Mouse (Mus musculus) right cerebral cortex, adult 2 months (tissue): ENCODE data around the gene Pld4.
A peak's percentile ranks its signal among the peaks of the same experiment; 100 is the strongest.

Experiments used
- DNase-seq, 2 experiments: peaks; one replicate each; pipeline ENCODE4 v3.0.0; 2021 to 2022; ENCODE audit warnings: low spot score in 2 of 2

Gene Pld4

DNA sequence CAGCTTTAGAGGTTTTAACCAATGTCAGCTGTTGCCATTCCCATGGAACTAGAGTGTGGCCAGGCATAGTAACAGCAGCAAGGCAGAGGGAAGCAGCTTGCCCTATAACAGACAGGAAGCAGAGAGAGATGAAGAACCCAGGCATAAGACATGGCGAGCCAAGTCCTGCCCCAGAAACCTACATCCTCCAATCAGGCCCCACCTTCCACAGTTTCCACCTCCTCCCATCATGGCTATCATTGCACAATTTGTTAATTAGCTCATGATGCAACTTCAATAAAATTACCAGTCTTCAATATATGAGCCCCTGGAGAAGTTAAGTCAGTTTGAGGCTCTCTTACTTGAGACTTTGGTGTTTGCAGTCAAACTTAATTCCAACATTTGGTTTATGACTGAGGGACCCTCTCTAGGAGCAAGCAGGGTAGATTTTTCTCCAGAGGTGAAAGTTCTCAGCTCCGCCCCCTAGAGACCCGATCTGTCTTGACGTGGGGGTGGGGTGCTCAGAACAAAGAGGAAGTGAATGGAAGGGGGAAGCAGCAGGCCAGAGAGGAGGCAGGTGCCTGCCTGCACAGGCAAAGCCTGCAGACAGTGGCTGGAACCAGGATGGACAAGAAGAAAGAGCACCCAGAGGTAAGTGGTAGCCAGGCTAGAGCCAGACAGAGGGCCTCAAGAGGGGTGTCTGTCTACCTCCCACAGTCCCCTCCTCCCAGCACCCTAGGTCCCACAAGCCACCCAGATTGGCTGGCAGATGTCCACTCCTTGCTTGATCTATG is at the start of gene Pld4:
Gene Pld4, plus strand, starts transcription at position 502 of the 773 bp plus-strand sequence.
- DNase-seq, result no peak

DNA sequence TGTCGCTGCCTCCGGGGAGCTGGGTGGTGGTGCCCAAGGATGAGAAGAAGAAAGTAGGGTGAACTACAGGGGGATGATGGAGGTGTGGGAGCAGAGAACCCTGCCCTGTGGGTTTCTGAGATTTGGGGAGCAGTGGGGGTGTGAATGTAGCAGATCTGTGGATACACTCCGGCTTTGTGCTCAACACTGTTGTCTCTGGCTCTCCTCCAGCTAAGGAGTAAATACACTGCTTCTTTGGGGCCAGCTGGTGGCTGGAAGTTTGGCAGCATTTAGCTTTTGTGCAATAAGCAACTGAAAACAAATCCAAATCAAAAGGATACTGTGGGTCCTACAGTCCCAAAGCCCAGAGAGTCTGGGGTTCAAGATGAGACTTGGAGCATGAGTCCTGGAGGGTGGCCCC is 46.5 kb upstream of the Pld4 start:
- DNase-seq, result peak in 1 of 2 experiments; percentile 26

DNA sequence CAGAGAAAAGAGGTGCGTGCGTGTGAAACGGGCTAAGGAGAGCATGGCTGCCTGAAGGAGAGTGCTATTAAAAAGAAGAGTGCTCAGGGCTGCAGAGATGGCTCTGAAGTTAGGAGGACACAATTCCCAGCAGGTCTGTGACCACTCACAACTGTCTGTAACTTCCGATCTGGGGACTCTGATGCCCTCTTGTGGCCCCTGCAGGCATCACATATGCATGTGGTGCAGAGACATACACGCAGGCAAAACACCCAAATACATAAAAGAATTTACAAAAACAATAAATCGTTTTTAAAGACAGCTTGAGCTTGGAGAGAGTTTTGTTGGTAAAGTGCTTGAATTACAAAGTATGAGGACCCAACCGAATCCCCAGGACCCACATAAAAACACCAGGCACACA is 43.3 kb upstream of the Pld4 start:
- DNase-seq, result peak; percentile 51 to 63

DNA sequence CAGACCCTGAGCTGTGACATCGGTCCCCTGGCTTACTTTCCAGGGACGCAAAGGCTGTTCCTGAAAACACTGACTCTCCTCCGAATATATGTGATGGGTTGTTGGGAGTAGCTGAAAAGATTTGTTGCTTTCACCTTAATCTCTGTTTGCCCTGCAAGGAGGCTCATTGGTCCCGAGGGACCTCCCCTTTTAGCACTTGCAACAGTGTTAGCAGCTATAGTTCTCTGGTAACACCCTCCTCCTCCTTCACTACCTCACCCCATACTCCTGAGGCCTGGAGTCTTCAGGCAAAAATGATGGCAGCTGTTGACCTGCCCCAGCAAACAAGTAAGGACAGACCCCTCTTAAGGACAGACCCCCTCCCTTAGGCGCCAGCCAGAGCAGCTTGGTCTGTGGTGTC is 41.5 kb upstream of the Pld4 start:
- DNase-seq, result no peak

DNA sequence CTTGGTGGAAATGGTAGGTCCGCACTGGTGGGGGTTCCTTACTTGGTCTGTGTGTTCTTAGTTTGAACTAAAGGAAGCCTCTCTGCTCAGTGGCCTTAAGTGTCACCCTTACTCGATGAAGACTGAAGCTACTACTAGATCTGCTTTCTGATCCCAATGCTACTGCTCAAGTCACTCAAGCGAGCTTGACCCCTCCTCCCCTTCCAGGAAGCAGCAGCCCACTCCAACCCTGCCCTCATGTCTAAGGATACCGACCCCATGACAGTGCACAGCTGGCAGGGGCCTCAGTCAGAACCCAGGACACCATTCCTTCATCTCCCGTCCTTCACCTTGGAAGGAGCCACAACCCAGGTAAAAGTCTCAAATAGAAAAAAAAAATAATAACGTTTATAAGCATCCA is 40.2 kb upstream of the Pld4 start, which contains the start of gene Cep170b:
Gene Cep170b, plus strand, starts transcription at position 240 of the 400 bp plus-strand sequence.
- no peak for DNase-seq

DNA sequence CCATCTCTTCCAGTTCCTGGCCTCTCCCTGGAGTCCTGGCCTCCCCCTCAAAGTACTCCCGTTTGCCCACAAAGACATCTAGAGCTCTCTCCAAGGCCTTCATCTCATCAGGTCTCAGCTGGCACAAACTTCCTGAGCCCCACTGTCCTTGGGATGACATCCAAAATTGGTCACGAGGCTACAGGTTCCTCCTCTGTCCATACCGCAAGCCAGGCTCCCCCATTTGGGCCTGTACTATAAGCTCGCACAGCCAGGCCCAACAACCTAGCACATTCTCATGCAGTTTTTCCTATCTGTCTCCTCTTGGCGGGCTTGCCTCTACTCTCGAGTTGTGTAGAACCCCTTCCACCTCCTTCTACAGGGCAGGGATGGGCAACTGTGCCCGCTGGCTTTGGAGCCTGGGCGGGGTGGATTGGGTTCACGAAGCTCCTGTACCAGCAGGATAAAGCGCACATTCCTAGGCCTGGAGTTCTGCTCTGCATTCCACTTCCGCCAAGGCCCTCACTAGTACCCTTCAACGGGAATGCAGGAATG is 39.5 kb upstream of the Pld4 start:
- DNase-seq, result no peak

DNA sequence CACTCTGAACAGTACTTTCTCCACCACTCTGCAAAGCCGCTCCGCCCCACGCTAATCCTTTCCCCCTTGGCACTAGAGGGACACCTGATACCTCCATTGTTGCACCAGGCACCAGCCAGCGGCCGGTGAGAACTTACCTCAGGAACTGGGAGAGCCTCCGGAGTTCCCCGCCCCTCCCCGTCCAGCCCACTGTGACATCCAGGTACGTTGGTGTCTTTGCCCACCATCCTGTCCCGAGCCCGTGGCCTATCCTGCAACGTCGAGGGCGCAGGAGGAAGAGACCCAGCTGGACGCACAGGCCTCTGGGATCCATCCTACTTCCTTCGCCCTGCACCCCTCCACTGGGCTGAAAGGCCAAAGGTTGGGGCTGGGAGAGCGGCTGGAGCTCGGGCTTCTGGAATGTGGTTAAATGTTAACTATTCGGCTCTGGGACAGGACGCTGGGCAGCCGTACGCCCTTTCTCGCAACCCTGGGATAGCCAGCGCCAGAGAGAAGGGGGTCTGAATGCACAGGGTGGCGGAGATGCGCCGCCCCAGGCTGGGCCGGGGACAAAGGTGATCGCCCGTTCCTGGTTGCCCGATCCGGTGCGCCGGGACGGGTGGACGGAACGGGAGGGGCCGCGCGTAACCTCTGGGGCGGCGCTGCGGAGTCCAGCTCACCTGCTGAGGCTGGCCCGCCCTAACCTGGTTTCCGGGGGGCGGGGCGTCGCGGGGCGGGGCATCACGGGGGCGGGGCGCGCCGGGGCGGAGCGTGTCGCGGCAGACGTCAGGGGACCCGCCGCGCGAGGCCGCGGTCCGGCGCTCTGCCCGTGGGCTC is 38.8 kb upstream of the Pld4 start:
- DNase-seq, result no peak

DNA sequence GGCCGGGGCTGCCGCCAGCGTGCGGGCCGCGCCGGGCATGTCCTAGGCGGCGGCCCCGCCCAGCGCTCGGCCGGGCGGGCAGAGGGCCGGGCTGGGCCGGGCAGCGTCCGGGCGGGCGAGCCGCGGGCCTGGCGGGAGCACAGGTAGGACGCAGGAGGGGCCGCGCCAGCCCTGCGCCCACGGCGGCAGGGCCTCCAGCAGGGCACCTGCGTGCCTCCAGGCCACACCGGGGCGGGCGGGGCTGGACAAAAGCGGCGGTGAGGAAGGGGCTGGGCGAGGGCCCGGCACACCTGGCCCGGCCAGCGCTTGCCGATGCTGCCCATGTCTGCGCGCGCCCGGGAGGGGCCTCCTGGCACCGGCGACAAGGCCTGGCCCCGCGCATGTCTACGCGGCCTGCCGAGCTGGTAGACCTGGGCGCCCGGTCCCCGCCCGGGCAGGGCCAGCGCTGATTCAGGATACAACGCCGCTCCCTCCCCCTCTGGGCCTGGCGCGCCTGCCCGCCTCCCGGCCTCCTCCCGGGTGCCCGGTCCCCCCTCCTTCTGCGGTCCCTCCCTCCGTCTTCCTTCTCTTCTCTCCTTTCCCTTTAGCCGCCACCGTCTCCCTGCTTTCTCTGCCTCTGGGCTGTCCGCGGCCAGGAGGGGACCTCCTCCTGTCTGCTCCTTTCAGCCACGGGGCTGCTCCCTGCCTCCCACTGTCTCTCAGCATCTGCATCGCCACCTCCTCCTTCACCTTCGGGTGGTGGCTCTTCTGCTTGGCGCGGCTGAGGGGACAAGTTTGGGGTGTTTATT is 38.0 kb upstream of the Pld4 start:
- DNase-seq, result peak; percentile 60 to 64

DNA sequence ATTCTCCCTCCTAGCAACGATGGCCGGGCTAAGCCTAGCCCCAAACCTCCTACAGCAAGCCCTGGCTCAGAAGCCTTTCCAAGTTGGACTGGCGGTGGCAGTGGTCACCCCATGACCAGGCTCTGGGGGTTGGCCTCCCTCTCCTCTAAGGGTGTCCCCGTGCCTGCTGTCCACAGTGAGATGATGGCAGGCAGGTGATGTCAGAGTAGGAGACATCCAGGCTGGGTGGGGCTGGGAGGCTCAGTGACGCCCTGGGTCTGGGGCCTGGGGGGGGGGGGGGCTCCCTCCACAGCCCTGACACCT is 37.5 kb upstream of the Pld4 start:
- DNase-seq, result no peak

DNA sequence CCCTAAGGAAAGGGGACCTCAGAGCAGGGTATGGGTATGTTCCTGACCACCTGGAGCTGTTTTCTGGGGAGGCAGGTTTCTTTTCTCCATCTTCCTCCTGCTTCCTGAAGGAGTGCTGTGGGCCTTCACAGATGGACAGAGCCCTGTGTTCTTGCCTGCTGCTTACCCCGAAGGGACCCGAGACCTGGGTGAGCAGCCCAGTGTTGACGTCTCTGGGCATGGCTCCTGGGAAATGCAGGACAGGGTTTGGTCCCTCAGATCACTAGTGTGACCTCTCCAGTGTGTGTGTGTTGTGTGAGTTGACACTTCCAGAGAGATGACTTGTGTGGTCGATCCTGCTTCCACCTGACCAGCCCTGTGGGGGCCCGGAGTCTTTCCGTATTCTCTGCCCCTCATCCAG is 37.0 kb upstream of the Pld4 start:
- DNase-seq, result no peak

DNA sequence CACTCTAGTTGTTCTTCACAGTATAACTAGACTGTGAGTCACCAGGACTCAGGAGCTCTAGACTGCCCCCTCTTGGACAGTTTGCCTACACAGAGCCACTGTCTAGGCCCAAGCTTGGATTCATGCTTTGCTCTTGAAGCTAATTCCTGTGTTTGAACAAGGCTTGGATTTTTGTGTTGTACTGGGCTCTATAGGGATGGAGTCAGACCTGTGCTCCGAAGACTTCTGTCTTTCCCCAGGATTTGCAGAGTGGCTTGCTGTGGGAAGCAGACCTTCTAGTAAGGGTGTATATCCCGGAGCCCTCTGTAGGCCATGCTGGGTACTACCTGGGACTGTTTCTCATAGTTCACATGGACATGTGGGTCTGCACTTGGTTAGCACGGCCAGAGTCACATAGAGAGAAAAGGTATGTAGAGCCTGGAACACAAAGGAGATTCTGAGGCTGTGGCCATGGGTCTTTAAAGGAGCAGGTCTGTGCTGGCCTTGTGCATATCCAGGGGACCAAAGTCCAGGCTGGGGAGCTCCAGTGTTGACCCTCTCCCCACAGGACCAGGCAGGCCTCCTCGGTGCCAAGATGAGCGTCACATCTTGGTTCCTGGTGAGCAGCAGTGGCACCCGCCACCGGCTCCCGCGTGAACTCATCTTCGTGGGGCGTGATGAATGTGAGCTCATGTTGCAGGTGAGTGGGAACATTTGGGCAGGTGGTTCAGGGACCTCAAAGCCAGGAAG is 36.2 kb upstream of the Pld4 start:
- peak; percentile 77 to 79 for DNase-seq

DNA sequence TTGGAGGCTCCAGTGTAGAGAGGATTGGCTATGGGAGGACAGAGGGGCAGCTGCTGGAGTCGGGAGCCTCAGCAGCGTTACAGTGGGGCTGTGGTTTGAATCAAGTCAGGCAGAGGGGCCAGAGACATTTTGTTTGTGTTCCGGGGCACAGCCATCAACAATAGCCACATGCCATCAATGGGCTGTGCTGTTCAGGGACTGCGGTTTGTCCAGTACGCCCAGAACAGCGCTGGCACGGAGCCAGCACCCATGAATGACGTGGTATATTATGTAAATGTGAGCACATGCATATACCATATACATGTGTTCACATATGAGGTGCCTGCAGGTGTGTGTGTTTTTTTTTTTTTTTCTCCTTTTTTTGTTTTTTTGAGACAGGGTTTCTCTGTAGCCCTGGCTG is 32.7 kb upstream of the Pld4 start:
- no peak for DNase-seq

DNA sequence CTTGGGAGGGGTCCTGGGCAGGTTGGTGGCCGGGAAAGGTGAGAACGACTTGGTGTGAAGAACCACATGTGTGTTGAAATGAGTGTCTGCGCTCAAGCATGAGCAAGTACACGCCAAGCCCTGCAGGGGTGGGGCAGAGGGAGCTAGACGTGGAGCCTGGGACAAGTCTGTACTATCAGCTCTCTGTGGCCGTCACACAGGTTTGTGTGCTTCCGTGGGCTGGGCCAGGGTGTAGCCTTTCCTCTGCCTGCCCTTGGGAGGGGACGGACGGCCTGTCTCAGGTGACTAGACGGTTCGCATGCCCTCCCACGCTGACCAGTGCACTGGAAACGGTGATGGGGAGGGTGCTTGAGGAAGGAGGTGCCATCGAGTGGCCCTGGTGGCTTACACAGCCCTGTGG is 29.6 kb upstream of the Pld4 start:
- DNase-seq, result no peak

DNA sequence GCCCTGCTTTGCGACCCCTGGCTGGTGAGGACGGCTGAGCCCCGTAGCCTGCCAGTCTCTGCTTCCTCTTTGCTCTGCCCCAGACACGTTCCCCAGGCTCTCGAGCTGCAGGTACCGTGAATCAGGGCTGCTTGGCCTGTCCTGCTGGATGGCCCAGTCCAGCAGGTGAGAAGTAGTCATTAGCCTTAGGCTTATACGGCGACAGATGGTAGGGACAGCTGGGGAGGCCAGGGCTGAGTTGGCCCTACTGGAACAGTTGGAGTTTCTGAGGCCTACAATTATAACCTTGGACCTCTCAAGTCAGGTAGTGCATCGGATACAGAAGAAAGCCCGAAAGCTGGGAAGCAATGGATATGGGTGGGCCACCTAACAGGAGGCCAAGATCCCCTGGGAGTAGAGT is 27.9 kb upstream of the Pld4 start:
- no peak for DNase-seq

DNA sequence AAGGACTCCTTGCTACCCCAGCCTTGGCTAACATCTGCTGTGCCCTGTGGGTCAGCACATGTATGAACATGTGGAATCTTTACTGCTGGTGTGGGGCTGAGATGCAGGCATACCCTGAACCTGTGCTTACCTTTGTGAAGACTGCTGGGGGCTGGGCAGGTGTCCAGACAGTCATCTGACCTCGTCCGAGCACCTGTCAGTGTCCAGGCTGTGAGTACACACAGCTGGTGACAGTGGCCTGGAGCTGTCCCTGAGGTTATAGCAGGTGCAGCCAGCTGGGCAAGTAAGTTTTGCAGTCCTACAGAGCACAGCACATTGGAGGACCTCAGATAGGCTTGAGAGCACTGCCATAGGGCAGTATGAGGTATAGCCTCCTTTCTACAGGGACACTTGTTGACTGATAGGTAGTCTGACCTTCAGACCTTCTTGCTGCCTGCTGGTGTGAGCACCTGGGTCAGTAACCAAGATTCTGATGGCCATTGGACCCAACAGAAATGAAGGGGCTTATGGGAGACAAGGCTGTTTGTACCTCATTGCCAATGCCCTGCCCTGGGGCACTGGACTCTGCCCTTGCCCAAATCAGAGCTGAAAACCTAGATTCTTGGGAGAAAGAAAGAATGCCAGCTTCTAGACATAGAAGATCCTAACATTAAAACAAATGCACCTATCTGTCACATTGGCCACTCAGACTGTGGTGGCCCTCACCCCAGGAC is 26.2 kb upstream of the Pld4 start:
- no peak for DNase-seq

DNA sequence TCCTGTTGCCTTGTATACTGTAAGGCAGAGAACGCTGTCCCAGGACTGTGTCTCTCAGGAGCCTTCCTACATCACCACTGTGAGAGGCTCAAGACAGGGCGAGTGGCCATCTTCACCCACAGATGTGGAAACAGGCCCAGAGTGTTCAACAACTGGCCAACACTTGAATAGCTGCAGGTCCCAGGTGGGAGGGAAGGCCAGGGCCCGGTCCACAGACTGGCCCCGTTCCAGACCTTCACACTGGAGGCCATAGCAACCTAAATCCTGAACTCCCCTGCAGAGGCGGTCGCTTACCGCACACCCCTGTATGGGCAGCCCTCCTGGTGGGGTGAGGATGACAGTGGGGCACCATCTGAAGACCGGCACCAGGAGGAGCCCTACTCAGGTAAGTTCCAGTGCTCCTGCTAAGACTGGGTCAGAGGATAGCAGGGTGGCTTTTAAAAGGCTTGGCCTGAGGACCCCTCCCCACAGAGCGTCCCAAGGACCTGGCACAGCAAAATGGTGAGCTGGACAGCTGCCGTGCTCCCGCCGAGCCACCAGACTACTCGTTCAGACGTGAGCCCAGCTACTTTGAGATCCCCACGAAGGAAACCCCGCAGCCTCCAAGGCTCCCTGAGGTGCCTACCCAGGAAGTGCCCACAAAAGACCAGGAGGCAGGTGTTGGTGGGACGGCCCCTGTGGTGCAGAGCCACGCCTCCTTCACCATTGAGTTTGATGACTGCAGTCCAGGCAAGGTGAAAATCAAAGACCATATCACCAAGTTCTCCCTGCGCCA is 25.4 kb upstream of the Pld4 start:
- no peak for DNase-seq

DNA sequence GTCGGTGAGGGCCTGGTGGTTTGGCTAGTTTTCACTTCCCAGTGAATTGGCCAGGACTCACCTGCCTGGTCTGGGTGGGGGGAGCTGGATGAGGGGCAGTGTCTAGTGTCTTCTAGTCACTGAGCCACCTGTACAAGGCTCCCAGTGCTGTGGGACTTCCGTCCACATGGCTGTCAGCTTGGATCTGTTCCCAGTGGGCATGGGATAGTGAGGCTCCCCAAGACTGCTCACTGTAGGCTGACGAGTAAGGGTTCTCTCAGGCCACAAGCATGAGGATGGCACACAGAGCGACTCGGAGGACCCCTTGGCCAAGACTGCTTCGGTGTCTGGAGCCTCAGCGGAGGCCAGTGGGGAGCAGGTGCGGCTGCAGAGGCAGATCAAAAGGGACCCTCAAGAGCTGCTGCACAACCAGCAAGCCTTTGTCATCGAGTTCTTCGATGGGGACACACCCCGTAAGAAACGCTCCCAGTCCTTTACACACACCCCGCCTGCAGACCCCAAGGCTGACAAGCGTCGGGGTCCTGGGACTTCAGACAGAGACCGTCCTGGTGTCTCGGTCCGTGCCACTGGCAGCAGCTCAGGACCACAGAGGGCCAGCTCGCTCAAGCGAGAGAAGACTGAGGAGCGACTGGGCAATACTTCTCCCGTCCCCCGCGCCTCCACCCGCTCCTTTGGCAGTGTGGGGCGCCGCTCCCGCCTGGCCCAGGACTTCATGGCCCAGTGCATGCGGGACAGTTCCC is 24.4 kb upstream of the Pld4 start:
- DNase-seq, result no peak

DNA sequence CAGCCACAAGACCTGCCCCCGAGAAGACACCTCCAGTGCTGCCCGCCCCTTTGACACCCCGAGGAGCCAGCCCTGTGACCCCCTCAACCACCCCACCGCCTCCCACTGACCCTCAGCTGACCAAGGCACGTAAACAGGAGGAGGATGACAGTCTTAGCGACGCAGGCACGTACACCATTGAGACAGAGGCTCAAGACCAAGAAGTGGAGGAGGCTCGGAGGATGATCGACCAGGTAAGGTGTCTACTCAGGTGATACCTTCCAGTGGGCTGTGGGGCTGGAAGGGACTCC is 23.9 kb upstream of the Pld4 start:
- no peak for DNase-seq

DNA sequence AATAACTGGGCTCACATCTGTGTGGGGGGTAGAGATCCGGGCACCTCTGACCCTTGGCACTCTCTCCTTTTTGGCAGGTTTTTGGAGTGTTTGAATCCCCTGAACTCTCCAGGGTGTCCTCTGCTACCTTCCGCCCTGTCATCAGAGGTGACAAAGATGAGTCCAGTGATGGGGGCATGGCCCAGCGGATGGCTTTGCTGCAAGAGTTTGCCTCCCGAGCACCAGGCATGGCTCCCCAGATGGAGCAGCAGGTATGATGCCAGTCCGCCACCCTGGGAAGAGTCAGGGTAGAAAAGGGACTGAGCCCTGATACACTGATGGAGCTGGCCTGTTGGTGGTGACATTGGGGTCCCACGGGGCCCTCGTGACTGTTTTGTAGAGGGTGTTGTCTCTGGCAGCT is 23.4 kb upstream of the Pld4 start:
- no peak for DNase-seq

DNA sequence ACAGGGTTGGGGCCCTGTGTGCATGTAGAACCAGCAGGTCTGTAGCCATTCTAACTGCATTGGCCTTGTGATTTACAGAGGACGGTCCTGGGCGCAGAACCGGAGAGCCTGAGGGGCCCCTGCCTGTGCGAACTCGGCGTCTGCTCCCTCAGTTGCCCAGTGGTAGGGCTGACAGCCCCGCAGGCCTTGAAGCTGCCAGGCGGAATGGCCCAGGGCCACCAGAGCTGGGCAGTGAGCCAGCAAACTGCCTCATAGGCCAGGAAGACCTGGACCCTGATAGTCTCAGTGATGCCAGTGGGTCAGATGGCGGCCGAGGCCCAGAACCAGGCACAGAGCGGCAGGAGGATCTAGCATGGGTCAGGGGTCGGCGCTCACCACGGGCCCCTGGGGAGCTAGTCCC is 22.7 kb upstream of the Pld4 start:
- DNase-seq, result peak in 1 of 2 experiments; percentile 61
